Mouse (Mus musculus): ENCODE data around the gene Sesn1. TPM values are rescaled to one million over a fixed set of nuclear protein-coding genes. Genes with fewer than 3 reads are reported as not detected.

Gene Sesn1
- 35.8 and 42.3 TPM in 2 replicates for polyA plus RNA-seq (2012; rRNA removed)

GRCm38 (mm10) chr10:41809771-41810563 lies at the start of gene Sesn1, which contains the start of gene Cep57l1:
Gene Sesn1, plus strand, starts transcription at chr10:41809935.
Gene Cep57l1, minus strand, starts transcription at chr10:41809871.

Other genes starting within 250 kb of the Sesn1 start
- gene Ccdc162, start 93.3 kb upstream of the Sesn1 start, polyA plus RNA-seq (2012; rRNA removed) = 1.3 and 1.4 TPM in 2 replicates
- gene Cep57l1, start 64 bp upstream of the Sesn1 start, polyA plus RNA-seq (2012; rRNA removed) = 10.8 and 11.1 TPM in 2 replicates
- 7.2 and 8.4 TPM in 2 replicates for gene Armc2, start 208.5 kb downstream of the Sesn1 start, polyA plus RNA-seq (2012; rRNA removed)